Mouse (Mus musculus): ENCODE measurements around the gene C330021F23Rik.

GRCm38 (mm10) chr8:3522007-3522697 lies 45.6 kb upstream of the C330021F23Rik start:
- TF ChIP-seq CTCF (IDR thresholded peaks at IDR 0.05), result no peak
- TF ChIP-seq POLR2A (IDR thresholded peaks at IDR 0.05; ENCODE audit: insufficient read depth, low read depth, low read length), result no peak
